Mouse (Mus musculus): ENCODE measurements around the gene Crat. TPM values are rescaled to one million over a fixed set of nuclear protein-coding genes. Genes with fewer than 3 reads are reported as not detected.

Crat gene
- polyA plus RNA-seq, 2 experiments, result 15.0 to 27.4 TPM

DNA sequence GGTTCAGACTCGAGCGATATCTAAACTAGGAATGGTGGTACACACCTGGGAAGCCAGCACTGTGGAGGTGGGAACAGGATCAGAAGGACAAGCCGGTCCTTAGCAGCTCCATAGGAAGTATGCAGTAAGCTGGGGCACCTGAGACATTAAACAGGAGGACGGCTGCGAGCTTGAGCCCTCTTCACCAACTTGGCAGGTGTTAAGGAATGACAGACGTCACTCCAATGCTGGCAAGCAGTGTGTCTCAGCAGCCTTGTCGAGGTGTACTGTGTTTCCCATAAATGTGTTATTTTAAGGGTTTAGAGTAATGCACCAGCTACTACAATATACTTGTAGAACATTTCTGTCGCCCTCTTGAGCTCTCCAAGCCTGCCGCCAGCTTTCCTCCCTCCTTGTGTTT is 28.7 kb downstream of the Crat start:
- Histone ChIP-seq H3K9ac (replicated peaks) (no peak overlapping the region), H3K27me3 (ENCODE audit: control insufficient read depth, insufficient read depth, low read length) (no peaks in the 10 kb centered on the region), H3K27ac (no peak overlapping the region), H3K9me3 (ENCODE audit: control insufficient read depth, low read length) (no peaks in the 10 kb centered on the region), H3K36me3 (replicated peaks; ENCODE audit: control insufficient read depth, insufficient read depth, low read depth) (no peaks in the 10 kb centered on the region), H3K4me1 (replicated peaks; ENCODE audit: control insufficient read depth in 2 of 2, insufficient read depth in 2 of 2, low read length in 1 of 2) (0 out of 4 replicates have a peak, but pooled peaks cover 2% of the 10 kb centered on the region in 2 experiments), H3K4me3 (ENCODE audit: insufficient read depth in 1 of 2, low read depth in 2 of 2, low read length in 2 of 2) (no peak overlapping the region), H3K4me2 (ENCODE audit: low read depth) (no peak overlapping the region)
- WGBS (ENCODE audit: insufficient replicate concordance), result 72% methylated on average over 9 of the region's 9 CpGs
- TF ChIP-seq CTCF (IDR thresholded peaks at IDR 0.05; ENCODE audit: low read depth) (no peak), EP300 (IDR thresholded peaks at IDR 0.05; ENCODE audit: low read depth) (no peak)
- ATAC-seq (ENCODE audit: insufficient read depth) (no peak), DNase-seq (ENCODE audit: low read depth in 3 of 3, low spot score in 3 of 3) (no peak)

DNA sequence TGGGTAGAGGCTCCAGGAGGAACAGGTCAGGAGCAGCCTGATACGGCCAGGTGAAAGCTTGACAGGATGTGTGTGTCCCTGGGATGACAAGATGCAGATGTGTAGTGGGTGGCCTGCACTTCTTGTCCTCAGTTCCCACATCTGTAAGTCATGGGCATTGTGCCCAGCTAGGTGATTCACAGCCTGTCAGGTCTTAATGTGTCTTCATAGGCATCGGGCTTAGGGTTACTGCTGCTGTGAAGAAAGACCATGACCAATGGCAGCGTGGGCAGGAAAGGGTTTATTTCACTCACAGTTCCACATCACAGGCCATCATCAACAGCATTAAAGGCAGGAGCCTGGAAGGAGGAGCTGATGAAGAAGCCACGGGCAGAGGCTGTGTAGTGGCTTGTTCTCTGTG is 30.0 kb downstream of the Crat start:
- Histone ChIP-seq H3K9ac (replicated peaks) (no peak overlapping the region), H3K36me3 (replicated peaks; ENCODE audit: control insufficient read depth, insufficient read depth, low read depth) (no peaks in the 10 kb centered on the region), H3K27me3 (ENCODE audit: control insufficient read depth, insufficient read depth, low read length) (no peaks in the 10 kb centered on the region), H3K9me3 (ENCODE audit: control insufficient read depth, low read length) (no peaks in the 10 kb centered on the region), H3K4me3 (ENCODE audit: insufficient read depth in 1 of 2, low read depth in 2 of 2, low read length in 2 of 2) (no peak overlapping the region), H3K4me1 (replicated peaks; ENCODE audit: control insufficient read depth in 2 of 2, insufficient read depth in 2 of 2, low read length in 1 of 2) (peaks cover 6 to 7% of the 10 kb centered on the region in 2 experiments), H3K4me2 (ENCODE audit: low read depth) (no peak overlapping the region), H3K27ac (no peak overlapping the region)
- WGBS (ENCODE audit: insufficient replicate concordance), result 79% methylated on average over 4 of the region's 4 CpGs
- no peak for ATAC-seq (ENCODE audit: insufficient read depth)
- TF ChIP-seq EP300 (IDR thresholded peaks at IDR 0.05; ENCODE audit: low read depth) (no peak), CTCF (IDR thresholded peaks at IDR 0.05; ENCODE audit: low read depth) (no peak)
- DNase-seq (ENCODE audit: low read depth in 3 of 3, low spot score in 3 of 3), result no peak

DNA sequence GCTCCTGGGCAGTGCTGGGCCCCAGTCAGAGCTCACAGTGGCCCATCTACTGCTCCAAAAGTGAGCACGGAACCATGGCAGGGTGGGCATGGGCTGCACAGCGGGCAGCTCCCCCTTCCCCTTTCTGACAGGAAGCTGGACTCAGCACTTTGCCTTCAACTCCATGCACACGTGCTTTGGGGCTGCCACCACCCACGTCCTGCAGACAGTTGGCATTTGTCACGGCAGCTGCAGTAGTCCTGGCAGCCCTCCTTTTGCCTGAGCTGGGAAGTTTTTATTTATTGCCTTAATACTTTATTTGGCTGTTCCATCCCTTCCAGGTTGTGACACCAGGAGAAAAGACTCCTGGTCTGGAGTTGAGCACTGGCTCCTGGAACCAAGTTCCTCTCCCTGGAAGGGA is 30.8 kb downstream of the Crat start:
- Histone ChIP-seq H3K27ac (no peak overlapping the region), H3K4me2 (ENCODE audit: low read depth) (no peak overlapping the region), H3K9me3 (ENCODE audit: control insufficient read depth, low read length) (no peaks in the 10 kb centered on the region), H3K27me3 (ENCODE audit: control insufficient read depth, insufficient read depth, low read length) (no peaks in the 10 kb centered on the region), H3K36me3 (replicated peaks; ENCODE audit: control insufficient read depth, insufficient read depth, low read depth) (no peaks in the 10 kb centered on the region), H3K4me1 (replicated peaks; ENCODE audit: control insufficient read depth in 2 of 2, insufficient read depth in 2 of 2, low read length in 1 of 2) (peaks cover 8 to 14% of the 10 kb centered on the region in 2 experiments), H3K9ac (replicated peaks) (no peak overlapping the region), H3K4me3 (ENCODE audit: insufficient read depth in 1 of 2, low read depth in 2 of 2, low read length in 2 of 2) (no peak overlapping the region)
- ATAC-seq (ENCODE audit: insufficient read depth), result no peak
- TF ChIP-seq EP300 (IDR thresholded peaks at IDR 0.05; ENCODE audit: low read depth), result no peak
- no peak for TF ChIP-seq CTCF (IDR thresholded peaks at IDR 0.05; ENCODE audit: low read depth)
- 62% methylated on average over 5 of the region's 5 CpGs for WGBS (ENCODE audit: insufficient replicate concordance)
- DNase-seq (ENCODE audit: low read depth in 3 of 3, low spot score in 3 of 3), result no peak

DNA sequence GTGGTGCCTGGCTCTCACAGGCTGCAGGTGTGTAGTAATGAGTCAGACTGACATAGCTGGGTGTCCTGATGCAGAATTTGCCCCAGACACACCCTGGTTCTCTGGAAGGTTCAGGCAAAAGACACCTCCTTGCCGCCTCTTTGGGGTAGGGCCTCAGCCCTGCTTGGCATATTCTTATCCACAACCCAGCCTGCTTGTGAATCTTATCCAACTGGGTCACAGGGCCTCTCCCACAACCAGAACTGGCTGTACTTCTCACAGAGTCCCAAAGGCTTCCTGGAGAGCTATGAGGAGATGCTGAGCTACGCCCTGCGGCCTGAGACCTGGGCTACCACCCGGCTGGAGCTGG is 34.3 kb downstream of the Crat start:
- Histone ChIP-seq H3K4me1 (replicated peaks; ENCODE audit: control insufficient read depth in 2 of 2, insufficient read depth in 2 of 2, low read length in 1 of 2) (peaks cover 8 to 23% of the 10 kb centered on the region in 2 experiments), H3K9ac (replicated peaks) (no peak overlapping the region), H3K9me3 (ENCODE audit: control insufficient read depth, low read length) (no peaks in the 10 kb centered on the region), H3K4me2 (ENCODE audit: low read depth) (peak overlapping the region; percentile 18), H3K27me3 (ENCODE audit: control insufficient read depth, insufficient read depth, low read length) (no peaks in the 10 kb centered on the region), H3K4me3 (ENCODE audit: insufficient read depth in 1 of 2, low read depth in 2 of 2, low read length in 2 of 2) (no peak overlapping the region), H3K27ac (peak overlapping the region; percentile 7), H3K36me3 (replicated peaks; ENCODE audit: control insufficient read depth, insufficient read depth, low read depth) (peaks cover 5% of the 10 kb centered on the region)
- DNase-seq (ENCODE audit: low read depth in 3 of 3, low spot score in 3 of 3) (peak in 1 of 3 experiments; percentile 56), ATAC-seq (ENCODE audit: insufficient read depth) (peak; percentile 75)
- 52% methylated on average over 4 of the region's 4 CpGs for WGBS (ENCODE audit: insufficient replicate concordance)
- no peak for TF ChIP-seq CTCF (IDR thresholded peaks at IDR 0.05; ENCODE audit: low read depth)
- TF ChIP-seq EP300 (IDR thresholded peaks at IDR 0.05; ENCODE audit: low read depth), result 0 out of 2 replicates have a peak, but pooled peaks have one; percentile 13

DNA sequence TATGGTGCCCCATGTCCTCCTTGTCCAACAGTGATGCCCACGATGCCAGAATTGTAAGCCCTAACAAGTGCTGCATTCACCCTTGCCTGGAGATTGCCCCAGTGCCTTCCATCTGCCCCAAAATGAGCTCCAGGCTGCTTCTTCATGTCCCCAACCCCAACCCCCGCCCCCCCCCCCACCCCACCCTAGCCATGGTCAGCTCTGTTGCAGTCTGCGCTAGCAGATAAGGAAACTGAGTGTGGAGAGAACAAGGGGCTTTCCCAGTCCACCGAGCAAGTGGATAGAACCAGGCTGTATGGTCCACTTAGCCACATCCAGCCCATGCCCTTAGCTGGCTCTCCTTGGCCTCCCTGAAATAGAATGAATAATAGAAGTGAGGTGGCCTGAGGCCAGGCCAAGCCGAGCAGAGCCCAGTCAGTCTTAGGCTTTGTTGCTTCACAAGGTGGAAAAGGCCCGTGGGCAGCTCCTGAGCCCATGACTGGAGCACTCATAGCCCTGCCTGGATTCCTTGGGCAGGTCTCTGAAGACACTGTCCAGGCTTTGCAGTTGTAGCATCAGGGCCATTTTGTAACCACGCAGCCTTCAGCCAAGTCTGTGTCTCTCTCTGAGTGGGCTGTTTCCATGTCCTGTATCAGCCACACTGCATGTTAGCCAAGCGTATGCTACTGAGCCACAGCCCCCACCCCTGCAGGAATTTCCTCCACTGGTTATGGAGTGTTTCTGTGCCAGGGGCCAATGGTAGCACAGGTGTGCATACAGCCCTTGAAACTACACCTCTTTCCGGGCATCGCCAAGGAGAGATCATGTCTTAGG is 34.8 kb downstream of the Crat start:
- peaks cover 5% of the 10 kb centered on the region for H3K36me3 ChIP-seq (replicated peaks; ENCODE audit: control insufficient read depth, insufficient read depth, low read depth)
- WGBS (ENCODE audit: insufficient replicate concordance), result 65% methylated on average over 9 of the region's 10 CpGs
- no peak for TF ChIP-seq EP300 (IDR thresholded peaks at IDR 0.05; ENCODE audit: low read depth)
- no peak for TF ChIP-seq CTCF (IDR thresholded peaks at IDR 0.05; ENCODE audit: low read depth)
- H3K4me3 ChIP-seq (ENCODE audit: insufficient read depth in 1 of 2, low read depth in 2 of 2, low read length in 2 of 2), result no peak overlapping the region
- ATAC-seq (ENCODE audit: insufficient read depth) (peak; percentile 55; the same call in 1 of the 2 replicates), DNase-seq (ENCODE audit: low read depth in 3 of 3, low spot score in 3 of 3) (peak in 1 of 3 experiments; percentile 33)
- no peaks in the 10 kb centered on the region for H3K27me3 ChIP-seq (ENCODE audit: control insufficient read depth, insufficient read depth, low read length)
- H3K27ac ChIP-seq, result peak overlapping the region; percentile 7
- no peak overlapping the region for H3K9ac ChIP-seq (replicated peaks)
- H3K9me3 ChIP-seq (ENCODE audit: control insufficient read depth, low read length), result no peaks in the 10 kb centered on the region
- peak overlapping the region; percentile 21 for H3K4me2 ChIP-seq (ENCODE audit: low read depth)
- peaks cover 8 to 23% of the 10 kb centered on the region in 2 experiments for H3K4me1 ChIP-seq (replicated peaks; ENCODE audit: control insufficient read depth in 2 of 2, insufficient read depth in 2 of 2, low read length in 1 of 2)
